17 mouse cellular contexts compared by ENCODE assay signal in the genomic region with DNA sequence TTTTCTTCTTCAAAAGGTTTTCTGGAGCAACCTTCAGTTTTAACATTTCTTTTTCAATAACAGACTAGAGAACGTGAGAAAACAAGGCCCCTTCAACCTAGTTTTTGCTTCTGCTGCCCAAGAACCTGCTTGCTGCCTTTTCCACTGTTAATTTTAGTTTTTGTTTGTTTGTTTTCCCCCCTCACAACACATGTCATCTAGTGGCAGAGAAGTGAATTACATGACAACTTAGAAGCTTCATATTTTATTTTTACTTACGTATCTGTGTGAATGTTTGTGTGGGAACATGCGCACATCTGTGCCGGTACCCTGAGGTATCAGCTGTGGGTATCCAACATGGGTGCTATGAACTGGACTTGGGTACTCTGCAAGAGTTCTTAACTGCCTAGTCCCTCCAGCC. TPM values are rescaled to one million over a fixed set of nuclear protein-coding genes. Genes with fewer than 3 reads are reported as not detected.
A peak's percentile ranks its signal among the peaks of the same experiment; 100 is the strongest.
DNase-seq lines count a peak whose midpoint lies in the region; ATAC-seq and TF ChIP-seq lines count a peak whose summit lies in the region.
"Had no signal": no experiment of that assay in that cellular context is flagged by ENCODE, and none has a peak within 500 bp of the region (broad histone marks: within the 10 kb centered on the region; RNA-seq: fewer than 3 reads in every experiment).

No protein-coding gene starts in this region.

- no peak overlapping the region for H3K9ac ChIP-seq in hindbrain, postnatal 0 days (replicated peaks; ENCODE audit: low read length)
- H3K9ac ChIP-seq in liver, postnatal 0 days (replicated peaks): no peak overlapping the region
- H3K9ac ChIP-seq in CH12.LX (ENCODE audit: insufficient read depth, low read depth): no peak overlapping the region
- H3K9ac ChIP-seq: embryonic facial prominence, embryonic 15.5 days; heart, embryonic 15.5 days had no signal

- H3K4me2 ChIP-seq in hindbrain, postnatal 0 days (ENCODE audit: low read depth, low read length): no peak overlapping the region
- H3K4me2 ChIP-seq in liver, postnatal 0 days (ENCODE audit: low read depth, low read length): no peak overlapping the region
- no peak overlapping the region for H3K4me2 ChIP-seq in CH12.LX (ENCODE audit: insufficient read depth, low read depth, poor library complexity, severe bottlenecking)
- H3K4me2 ChIP-seq: embryonic facial prominence, embryonic 15.5 days; heart, embryonic 15.5 days; midbrain, embryonic 11.5 days had no signal

- H3K4me3 ChIP-seq in hindbrain, postnatal 0 days (ENCODE audit: low read length): no peak overlapping the region
- no peak overlapping the region for H3K4me3 ChIP-seq in hindbrain, embryonic 10.5 days
- no peak overlapping the region for H3K4me3 ChIP-seq in liver, postnatal 0 days (ENCODE audit: low read depth, low read length)
- H3K4me3 ChIP-seq in CH12.LX (replicated peaks in 1 of 3; ENCODE audit: low read depth in 2 of 3, low read length in 2 of 3, poor library complexity in 1 of 3): no peak overlapping the region
- H3K4me3 ChIP-seq: embryonic facial prominence, embryonic 15.5 days; heart, embryonic 15.5 days had no signal

- TF ChIP-seq EP300 in liver, postnatal 0 days (IDR thresholded peaks at IDR 0.05; ENCODE audit: low read depth): no peak
- TF ChIP-seq EP300 in CH12.LX (IDR thresholded peaks at IDR 0.05; ENCODE audit: low read length): no peak

- TF ChIP-seq RAD21 in CH12.LX (IDR thresholded peaks at IDR 0.05; ENCODE audit: low read depth, low read length): peak; percentile 4

- H3K27me3 ChIP-seq in hindbrain, postnatal 0 days (ENCODE audit: insufficient read depth, low read length): no peaks in the 10 kb centered on the region
- no peaks in the 10 kb centered on the region for H3K27me3 ChIP-seq in hindbrain, embryonic 10.5 days (ENCODE audit: insufficient read depth, poor library complexity, severe bottlenecking)
- H3K27me3 ChIP-seq in liver, postnatal 0 days (ENCODE audit: insufficient read depth, low read length): no peaks in the 10 kb centered on the region
- H3K27me3 ChIP-seq in CH12.LX (replicated peaks): no peaks in the 10 kb centered on the region
- H3K27me3 ChIP-seq: embryonic facial prominence, embryonic 15.5 days; heart, embryonic 15.5 days had no signal

- 89% methylated on average over 4 of the region's 4 CpGs for WGBS in hindbrain, postnatal 0 days
- WGBS in hindbrain, embryonic 10.5 days: 93% methylated on average over 4 of the region's 4 CpGs
- WGBS in liver, postnatal 0 days (ENCODE audit: insufficient replicate concordance): 82% methylated on average over 4 of the region's 4 CpGs

- TF ChIP-seq CTCF in hindbrain, postnatal 0 days (IDR thresholded peaks at IDR 0.05; ENCODE audit: low read depth): peak; percentile 57
- TF ChIP-seq CTCF in liver, postnatal 0 days (IDR thresholded peaks at IDR 0.05; ENCODE audit: low read depth): peak; percentile 30
- TF ChIP-seq CTCF in CH12.LX (conservative IDR thresholded peaks at IDR 0.05 in 1 of 2, IDR thresholded peaks at IDR 0.05 in 1 of 2; ENCODE audit: low read depth in 2 of 2, low read length in 2 of 2): peak in 1 of 2 experiments; percentile 29; a peak in 1 of 4 replicates

- H3K79me2 ChIP-seq in CH12.LX (replicated peaks; ENCODE audit: control insufficient read depth, extremely low read depth, insufficient read depth, poor library complexity, severe bottlenecking): no peaks in the 10 kb centered on the region

- TF ChIP-seq POLR2A in CH12.LX (IDR thresholded peaks at IDR 0.05; ENCODE audit: low read depth, low read length): no peak

- H3K36me3 ChIP-seq in hindbrain, postnatal 0 days (ENCODE audit: insufficient read depth, low read length): no peaks in the 10 kb centered on the region
- H3K36me3 ChIP-seq in hindbrain, embryonic 10.5 days: no peaks in the 10 kb centered on the region
- no peaks in the 10 kb centered on the region for H3K36me3 ChIP-seq in liver, postnatal 0 days (replicated peaks; ENCODE audit: insufficient read depth, low read length)
- no peaks in the 10 kb centered on the region for H3K36me3 ChIP-seq in CH12.LX (replicated peaks in 1 of 2; ENCODE audit: control insufficient read depth in 1 of 2, insufficient read depth in 1 of 2, low read length in 1 of 2)
- H3K36me3 ChIP-seq: embryonic facial prominence, embryonic 15.5 days; heart, embryonic 15.5 days had no signal

- DNase-seq in hindbrain, postnatal 0 days (ENCODE audit: low spot score): peak; percentile 7
- no peak for DNase-seq in hindbrain, embryonic 10.5 days (ENCODE audit: low spot score)
- no peak for DNase-seq in liver, postnatal 0 days
- DNase-seq in liver (no peak), CH12.LX (ENCODE audit: extremely low read depth) (no peak), adipocyte (ENCODE audit: low spot score) (peak; percentile 44)
- DNase-seq in ovary, postnatal 36 days (ENCODE audit: low spot score): no peak
- DNase-seq: cerebellum, adult 18-20 months; cerebellum, postnatal 25 days; kidney, adult 9 months; lung, adult 18-20 months; thymus, adult 18-20 months had no signal

- no peaks in the 10 kb centered on the region for H3K9me3 ChIP-seq in hindbrain, postnatal 0 days (ENCODE audit: low read length)
- no peaks in the 10 kb centered on the region for H3K9me3 ChIP-seq in hindbrain, embryonic 10.5 days
- H3K9me3 ChIP-seq in liver, postnatal 0 days (ENCODE audit: low read length): no peaks in the 10 kb centered on the region
- no peaks in the 10 kb centered on the region for H3K9me3 ChIP-seq in CH12.LX (replicated peaks; ENCODE audit: low read length)
- H3K9me3 ChIP-seq: embryonic facial prominence, embryonic 15.5 days; heart, embryonic 15.5 days had no signal

- H3K27ac ChIP-seq in hindbrain, postnatal 0 days: no peak overlapping the region
- no peak overlapping the region for H3K27ac ChIP-seq in hindbrain, embryonic 10.5 days
- H3K27ac ChIP-seq in liver, postnatal 0 days (ENCODE audit: low read depth): no peak overlapping the region
- H3K27ac ChIP-seq in CH12.LX (ENCODE audit: insufficient read depth, low read depth): no peak overlapping the region
- H3K27ac ChIP-seq: embryonic facial prominence, embryonic 15.5 days; heart, embryonic 15.5 days; macrophage had no signal

- no peaks in the 10 kb centered on the region for H3K4me1 ChIP-seq in hindbrain, postnatal 0 days (ENCODE audit: insufficient read depth, low read length)
- H3K4me1 ChIP-seq in hindbrain, embryonic 10.5 days (replicated peaks): no peaks in the 10 kb centered on the region
- no peaks in the 10 kb centered on the region for H3K4me1 ChIP-seq in liver, postnatal 0 days (ENCODE audit: insufficient read depth)
- H3K4me1 ChIP-seq in CH12.LX (ENCODE audit: control insufficient read depth in 1 of 2, insufficient read depth in 2 of 2): no peaks in the 10 kb centered on the region
- H3K4me1 ChIP-seq: embryonic facial prominence, embryonic 15.5 days had no signal

- dilution Hi-C loops in CH12.LX (cut with MboI; ENCODE audit: extremely low pct_ligation_motif_present, extremely low pct_unique_long_range_greater_than_20kb, low sequenced_read_pairs): no loop called here

- in situ Hi-C loops in CH12.LX (cut with MboI; ENCODE audit: low pct_ligation_motif_present, low pct_unique_long_range_greater_than_20kb, low sequenced_read_pairs): loop anchor here (25.0 kb wide), 1 partner anchor 353 kb away; no protein-coding TSS in a partner anchor

- ATAC-seq in hindbrain, postnatal 0 days: no peak
- ATAC-seq in liver, postnatal 0 days: no peak

TF ChIP-seq in CH12.LX, 34 proteins besides CTCF, POLR2A, EP300 and RAD21:
- TF ChIP-seq NELFE (IDR thresholded peaks at IDR 0.05; ENCODE audit: low read depth, low read length) (no peak), MYC (IDR thresholded peaks at IDR 0.05; ENCODE audit: low read depth, low read length) (no peak), NRF1 (IDR thresholded peaks at IDR 0.05; ENCODE audit: low read depth, low read length) (no peak)

RNA-seq across cellular contexts. Expression of a gene that starts 35.9 kb away (rescaled TPM):
- total RNA-seq in hindbrain, postnatal 0 days (2014; rRNA removed): 18.3 and 18.5 TPM in 2 replicates
- polyA plus RNA-seq in hindbrain, postnatal 0 days (2015; fragmentation: Nextera tagmentation; extraction: Ambion mirVana): 77.9 and 82.8 TPM in 2 replicates
- polyA plus RNA-seq in hindbrain, embryonic 10.5 days (2016; fragmentation: Nextera tagmentation; extraction: Ambion mirVana): 104 and 110 TPM in 2 replicates
- polyA plus RNA-seq in liver, postnatal 0 days (2015; fragmentation: Nextera tagmentation; extraction: Ambion mirVana): 37.7 and 38.3 TPM in 2 replicates
- total RNA-seq in CH12.LX (2012; rRNA removed) (35.3 and 44.4 TPM in 2 replicates), CH12.LX (2014; rRNA removed) (65.3 and 69.1 TPM in 2 replicates)
- 53.2 and 63.5 TPM in 2 replicates for polyA plus RNA-seq in CH12.LX (2012; ENCODE audit: insufficient read length, low read depth)

RNA-seq across cellular contexts. Expression of a gene that starts 39.9 kb away (rescaled TPM):
- total RNA-seq in hindbrain, postnatal 0 days (2014; rRNA removed): 33.1 and 34.1 TPM in 2 replicates
- polyA plus RNA-seq in hindbrain, postnatal 0 days (2015; fragmentation: Nextera tagmentation; extraction: Ambion mirVana): 10.3 and 11.1 TPM in 2 replicates
- 10.6 and 12.0 TPM in 2 replicates for polyA plus RNA-seq in hindbrain, embryonic 10.5 days (2016; fragmentation: Nextera tagmentation; extraction: Ambion mirVana)
- polyA plus RNA-seq in liver, postnatal 0 days (2015; fragmentation: Nextera tagmentation; extraction: Ambion mirVana): 2.7 TPM in 2 replicates
- 8.3 and 12.8 TPM in 2 replicates for total RNA-seq in CH12.LX (2012; rRNA removed)
- total RNA-seq in CH12.LX (2014; rRNA removed): 14.8 and 16.2 TPM in 2 replicates
- 13.3 and 13.5 TPM in 2 replicates for polyA plus RNA-seq in CH12.LX (2012; ENCODE audit: insufficient read length, low read depth)
- total RNA-seq: monocyte, adult 5-6 weeks had no signal
- polyA plus RNA-seq: macrophage had no signal

Comparison
In these comparisons a context has a peak if more than half of its experiments do, and no peak if none do; other contexts are left out.
1. DNase-seq: peak in hindbrain, postnatal 0 days (single experiment) and adipocyte (single experiment); none in hindbrain, embryonic 10.5 days (single experiment), liver, postnatal 0 days (single experiment), liver (single experiment), CH12.LX (single experiment) and ovary, postnatal 36 days (single experiment).